10 mouse cellular contexts compared by ENCODE assay signal in the genomic region with DNA sequence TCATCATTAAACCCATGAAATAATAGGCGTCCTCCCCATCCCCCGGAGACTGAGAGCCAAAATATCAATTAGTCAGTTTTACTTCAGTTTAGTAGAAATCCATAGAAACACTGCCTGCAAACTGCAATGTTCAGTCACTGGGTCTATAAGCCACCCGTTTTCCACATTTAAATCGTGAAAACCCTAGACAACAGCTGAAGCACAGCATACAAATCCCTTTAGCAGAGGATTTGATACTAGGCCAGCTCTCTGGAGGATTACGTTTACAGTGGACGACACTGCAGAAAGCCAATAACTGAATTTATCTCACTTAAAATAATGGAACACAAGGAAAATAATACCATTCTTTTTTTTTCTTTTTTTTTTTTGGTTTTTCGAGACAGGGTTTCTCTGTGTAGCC. TPM values are rescaled to one million over a fixed set of nuclear protein-coding genes. Genes with fewer than 3 reads are reported as not detected.
DNase-seq lines count a peak whose midpoint lies in the region; ATAC-seq and TF ChIP-seq lines count a peak whose summit lies in the region.
"Had no signal": no experiment of that assay in that cellular context is flagged by ENCODE, and none has a peak within 500 bp of the region (broad histone marks: within the 10 kb centered on the region; RNA-seq: fewer than 3 reads in every experiment).

No protein-coding gene starts in this region.

- no peak overlapping the region for H3K27ac ChIP-seq in kidney, embryonic 14.5 days (ENCODE audit: low read depth, low read length)
- H3K27ac ChIP-seq in bone marrow, adult 2 months (ENCODE audit: control insufficient read depth, insufficient read depth, low read depth, low read length, poor library complexity): no peak overlapping the region
- H3K27ac ChIP-seq in hindbrain, embryonic 14.5 days: no peak overlapping the region
- H3K27ac ChIP-seq in midbrain, embryonic 15.5 days: 0 out of 2 replicates have a peak overlapping the region, but pooled peaks have one; percentile 3
- H3K27ac ChIP-seq in kidney, adult 2 months (ENCODE audit: insufficient read depth, low read depth, low read length): no peak overlapping the region

- H3K36me3 ChIP-seq in kidney, embryonic 14.5 days (ENCODE audit: control insufficient read depth, insufficient read depth, low read length): peaks cover 29% of the 10 kb centered on the region
- peaks cover 28% of the 10 kb centered on the region for H3K36me3 ChIP-seq in hindbrain, embryonic 14.5 days (replicated peaks; ENCODE audit: control insufficient read depth, insufficient read depth)
- H3K36me3 ChIP-seq in midbrain, embryonic 15.5 days (replicated peaks): peaks cover 21% of the 10 kb centered on the region
- peaks cover 9% of the 10 kb centered on the region for H3K36me3 ChIP-seq in kidney, adult 2 months (ENCODE audit: control insufficient read depth, insufficient read depth, low read length)

- no peak for TF ChIP-seq CTCF in bone marrow, adult 2 months (IDR thresholded peaks at IDR 0.05; ENCODE audit: control insufficient read depth, insufficient read depth, low read length)
- no peak for TF ChIP-seq CTCF in kidney, adult 2 months (conservative IDR thresholded peaks at IDR 0.05; ENCODE audit: insufficient read depth, insufficient read length, low read depth, low read length)

- H3K27me3 ChIP-seq in kidney, embryonic 14.5 days (ENCODE audit: control insufficient read depth, insufficient read depth, low read length): no peaks in the 10 kb centered on the region
- H3K27me3 ChIP-seq in hindbrain, embryonic 14.5 days (ENCODE audit: control insufficient read depth, insufficient read depth, low read length): no peaks in the 10 kb centered on the region
- H3K27me3 ChIP-seq in midbrain, embryonic 15.5 days (replicated peaks): no peaks in the 10 kb centered on the region
- no peaks in the 10 kb centered on the region for H3K27me3 ChIP-seq in kidney, adult 2 months (replicated peaks; ENCODE audit: control insufficient read depth, insufficient read depth, low read length)
- H3K27me3 ChIP-seq: Patski had no signal

- no peak for DNase-seq in kidney, postnatal 14 days
- no peak for DNase-seq in hindbrain, embryonic 14.5 days (ENCODE audit: low spot score)
- DNase-seq in left cerebral cortex, postnatal 14 days (ENCODE audit: low spot score in 2 of 2): no peak
- DNase-seq in kidney, adult 2 months: no peak
- no peak for DNase-seq in spleen, adult 12 weeks (ENCODE audit: low spot score)
- DNase-seq: spleen, adult 18-20 months had no signal

- peak overlapping the region; percentile 91; the same call in 1 of the 2 replicates for H3K9ac ChIP-seq in kidney, embryonic 14.5 days (ENCODE audit: low read depth, low read length)
- H3K9ac ChIP-seq in hindbrain, embryonic 14.5 days: peak overlapping the region; percentile 64
- H3K9ac ChIP-seq in midbrain, embryonic 15.5 days: peak overlapping the region; percentile 43

- peak overlapping the region; percentile 85 for H3K4me3 ChIP-seq in kidney, embryonic 14.5 days (ENCODE audit: low read length)
- H3K4me3 ChIP-seq in bone marrow, adult 2 months (replicated peaks; ENCODE audit: control insufficient read depth, low read depth, low read length): peak overlapping the region; percentile 14
- H3K4me3 ChIP-seq in hindbrain, embryonic 14.5 days (replicated peaks; ENCODE audit: low read length): peak overlapping the region; percentile 72
- H3K4me3 ChIP-seq in midbrain, embryonic 15.5 days: peak overlapping the region; percentile 67
- H3K4me3 ChIP-seq in kidney, adult 2 months (ENCODE audit: insufficient read depth, low read depth, low read length): no peak overlapping the region

- no peak for ATAC-seq in kidney, embryonic 14.5 days (ENCODE audit: low FRiP score, low TSS enrichment)
- ATAC-seq in hindbrain, embryonic 14.5 days (ENCODE audit: low FRiP score): no peak
- no peak for ATAC-seq in midbrain, embryonic 15.5 days (replicated peaks)
- ATAC-seq: Patski had no signal

- no peak for TF ChIP-seq POLR2A in bone marrow, adult 2 months (IDR thresholded peaks at IDR 0.05; ENCODE audit: borderline replicate concordance, control insufficient read depth, low read depth, low read length)
- TF ChIP-seq POLR2A in kidney, adult 2 months (IDR thresholded peaks at IDR 0.05; ENCODE audit: low read depth, low read length): no peak

- no peaks in the 10 kb centered on the region for H3K9me3 ChIP-seq in kidney, embryonic 14.5 days (ENCODE audit: control insufficient read depth, low read length)
- no peaks in the 10 kb centered on the region for H3K9me3 ChIP-seq in hindbrain, embryonic 14.5 days (ENCODE audit: control insufficient read depth, low read length)
- no peaks in the 10 kb centered on the region for H3K9me3 ChIP-seq in midbrain, embryonic 15.5 days

- peaks cover 15% of the 10 kb centered on the region; the same call in 1 of the 2 replicates for H3K4me1 ChIP-seq in kidney, embryonic 14.5 days (ENCODE audit: control insufficient read depth, insufficient read depth, low read length)
- H3K4me1 ChIP-seq in bone marrow, adult 2 months (ENCODE audit: control insufficient read depth, insufficient read depth, low read length): no peaks in the 10 kb centered on the region
- H3K4me1 ChIP-seq in hindbrain, embryonic 14.5 days (replicated peaks; ENCODE audit: control insufficient read depth, insufficient read depth, low read length): peaks cover 27% of the 10 kb centered on the region
- peaks cover 31% of the 10 kb centered on the region for H3K4me1 ChIP-seq in midbrain, embryonic 15.5 days
- H3K4me1 ChIP-seq in kidney, adult 2 months (ENCODE audit: control insufficient read depth, insufficient read depth, low read length): peaks cover 11% of the 10 kb centered on the region

- peak overlapping the region; percentile 50 for H3K4me2 ChIP-seq in kidney, embryonic 14.5 days (replicated peaks; ENCODE audit: low read depth, low read length)
- H3K4me2 ChIP-seq in hindbrain, embryonic 14.5 days (replicated peaks): peak overlapping the region; percentile 84
- peak overlapping the region; percentile 76 for H3K4me2 ChIP-seq in midbrain, embryonic 15.5 days

- WGBS in kidney, embryonic 14.5 days: 17% methylated on average over 7 of the region's 7 CpGs
- WGBS in bone marrow, adult 2 months: 15% methylated on average over 7 of the region's 7 CpGs
- WGBS in hindbrain, embryonic 14.5 days: 26% methylated on average over 7 of the region's 7 CpGs
- WGBS in midbrain, embryonic 15.5 days: 16% methylated on average over 7 of the region's 7 CpGs
- 4% methylated on average over 7 of the region's 7 CpGs for WGBS in kidney, adult 2 months

- intact Hi-C loops in left cerebral cortex, postnatal 14 days (cut with DNase I): loop anchor here (2.0 to 5.0 kb wide), 2 partner anchors 60 to 159 kb away; partner anchors contain the start of gene Denr

RNA-seq across cellular contexts. Expression of gene Rsrc2, which starts 1.6 kb away (rescaled TPM):
- polyA plus RNA-seq in kidney, embryonic 14.5 days (2014; fragmentation: Nextera tagmentation; extraction: Ambion mirVana): 128 and 153 TPM in 2 replicates
- polyA plus RNA-seq in bone marrow, adult 2 months (2011; ENCODE audit: insufficient read depth, insufficient read length, low replicate concordance, missing spikeins): 91.2 and 155 TPM in 2 replicates
- 118 and 121 TPM in 2 replicates for polyA plus RNA-seq in hindbrain, embryonic 14.5 days (2014; fragmentation: Nextera tagmentation; extraction: Ambion mirVana)
- 127 and 147 TPM in 2 replicates for polyA plus RNA-seq in midbrain, embryonic 15.5 days (2015; fragmentation: Nextera tagmentation; extraction: Ambion mirVana)
- total RNA-seq in left cerebral cortex, postnatal 14 days (2021): 10 to 100 TPM; 80.9 to 89.4 TPM
- 9.3 and 13.0 TPM in 2 replicates for polyA plus RNA-seq in kidney, adult 2 months (2012; rRNA removed)

RNA-seq across cellular contexts. Expression of gene Kntc1, which starts 1.9 kb away (rescaled TPM):
- 33.7 and 35.9 TPM in 2 replicates for polyA plus RNA-seq in kidney, embryonic 14.5 days (2014; fragmentation: Nextera tagmentation; extraction: Ambion mirVana)
- polyA plus RNA-seq in bone marrow, adult 2 months (2011; ENCODE audit: insufficient read depth, insufficient read length, low replicate concordance, missing spikeins): 34.2 and 35.7 TPM in 2 replicates
- 5.0 and 5.8 TPM in 2 replicates for polyA plus RNA-seq in hindbrain, embryonic 14.5 days (2014; fragmentation: Nextera tagmentation; extraction: Ambion mirVana)
- 3.8 and 3.9 TPM in 2 replicates for polyA plus RNA-seq in midbrain, embryonic 15.5 days (2015; fragmentation: Nextera tagmentation; extraction: Ambion mirVana)
- total RNA-seq in left cerebral cortex, postnatal 14 days (2021): under 1 TPM; 0.83 to 0.87 TPM
- polyA plus RNA-seq in kidney, adult 2 months (2012; rRNA removed): 0.71 and 0.77 TPM in 2 replicates

RNA-seq across cellular contexts. Expression of gene Zcchc8, which starts 26.7 kb away (rescaled TPM):
- polyA plus RNA-seq in kidney, embryonic 14.5 days (2014; fragmentation: Nextera tagmentation; extraction: Ambion mirVana): 75.3 and 101 TPM in 2 replicates
- 49.3 and 59.7 TPM in 2 replicates for polyA plus RNA-seq in bone marrow, adult 2 months (2011; ENCODE audit: insufficient read depth, insufficient read length, low replicate concordance, missing spikeins)
- polyA plus RNA-seq in hindbrain, embryonic 14.5 days (2014; fragmentation: Nextera tagmentation; extraction: Ambion mirVana): 55.5 and 61.0 TPM in 2 replicates
- 68.0 and 69.7 TPM in 2 replicates for polyA plus RNA-seq in midbrain, embryonic 15.5 days (2015; fragmentation: Nextera tagmentation; extraction: Ambion mirVana)
- total RNA-seq in left cerebral cortex, postnatal 14 days (2021): 10 to 100 TPM; 37.0 to 37.2 TPM
- polyA plus RNA-seq in kidney, adult 2 months (2012; rRNA removed): 24.3 and 26.1 TPM in 2 replicates
